Mouse (Mus musculus) liver, adult 2 months (tissue): Measurements from ENCODE around the gene Mroh3.

Experiments
- CTCF ChIP-seq: fragments of 200-500 bp; IDR thresholded peaks from 2 replicates; pipeline ENCODE4 v1.5.1; 2011; ENCODE audit warnings: low read depth, low read length, control low read depth
- POLR2A ChIP-seq: fragments of 200-500 bp; IDR thresholded peaks from 2 replicates; pipeline ENCODE4 v1.6.1; 2011; ENCODE audit warnings: low read length, control low read depth; ENCODE audit not compliant: insufficient read depth; ENCODE audit errors: extremely low read depth

GRCm38 (mm10) chr1:136151371-136151770 lies 61.3 kb downstream of the Mroh3 start:
- no peak for TF ChIP-seq CTCF
- TF ChIP-seq POLR2A: no peak
